Mouse (Mus musculus): ENCODE results near the gene Syne1. TPM values are rescaled to one million over a fixed set of nuclear protein-coding genes. Genes with fewer than 3 reads are reported as not detected.

Syne1 gene
- total and polyA plus RNA-seq, 3 experiments = 10.8 to 85.0 (median 59.1) TPM

DNA sequence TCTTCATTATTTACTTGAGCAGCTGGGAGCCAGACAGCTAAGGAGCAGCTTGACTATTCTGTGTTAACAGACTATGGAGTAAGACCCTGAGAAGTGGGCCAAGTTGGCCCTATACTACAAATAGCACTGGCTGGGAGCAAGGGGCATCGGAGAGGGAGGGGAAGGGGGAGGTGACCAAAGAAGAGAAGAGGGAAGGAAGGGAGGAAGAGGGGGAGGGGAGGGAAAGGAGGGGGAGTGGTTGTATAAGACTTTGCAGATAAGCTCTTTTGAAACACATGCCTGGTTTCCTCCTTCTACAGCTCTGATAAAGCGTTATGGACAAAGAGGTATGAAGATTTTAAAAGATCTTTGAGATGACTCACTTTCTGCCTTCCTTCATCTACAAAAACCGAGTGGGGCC is 36.0 kb downstream of the Syne1 start:
- DNase-seq (ENCODE audit: low spot score) (no peak), ATAC-seq (ENCODE audit: extremely low read depth, insufficient number of reproducible peaks, low FRiP score, poor library complexity, severe bottlenecking) (peak; percentile 40; the same call in 1 of the 2 replicates)
- no peaks in the 10 kb centered on the region for H3K27me3 ChIP-seq (ENCODE audit: insufficient read depth, low read length)
- TF ChIP-seq CTCF (IDR thresholded peaks at IDR 0.05; ENCODE audit: low read depth, low read length) (no peak), POLR2AphosphoS5 (IDR thresholded peaks at IDR 0.05; ENCODE audit: insufficient replicate concordance, low read depth, low read length) (no peak), TAL1 (conservative IDR thresholded peaks at IDR 0.05; ENCODE audit: low read depth, low read length) (no peak)
- no peaks in the 10 kb centered on the region for H3K9me3 ChIP-seq (replicated peaks)
- no peak overlapping the region for H3K4me3 ChIP-seq (ENCODE audit: low read depth, low read length)
- H3K4me1 ChIP-seq (ENCODE audit: insufficient read depth, low read depth, low read length) = no peaks in the 10 kb centered on the region
- no peaks in the 10 kb centered on the region for H3K36me3 ChIP-seq (replicated peaks)

DNA sequence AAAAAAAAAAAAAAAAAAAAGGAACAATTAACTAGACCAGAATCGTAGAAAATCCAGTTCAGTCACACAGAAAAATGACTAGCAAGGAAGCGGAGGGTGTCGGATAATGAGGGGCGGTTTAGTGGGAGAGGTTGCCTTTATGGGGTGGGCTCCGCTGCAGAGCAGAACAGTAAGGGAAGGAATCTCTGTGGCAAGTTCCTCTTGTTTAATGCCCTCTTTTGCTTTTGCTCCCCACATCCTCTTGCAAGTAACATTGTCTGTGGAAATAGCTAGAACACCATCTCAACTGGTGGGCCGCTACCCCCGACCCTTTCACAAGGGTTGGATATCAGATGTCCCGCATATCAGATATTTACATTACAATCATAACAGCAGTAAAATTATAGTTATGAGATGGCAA is 37.1 kb downstream of the Syne1 start:
- Histone ChIP-seq H3K9me3 (replicated peaks) (no peaks in the 10 kb centered on the region), H3K4me3 (ENCODE audit: low read depth, low read length) (no peak overlapping the region), H3K4me1 (ENCODE audit: insufficient read depth, low read depth, low read length) (no peaks in the 10 kb centered on the region), H3K36me3 (replicated peaks) (no peaks in the 10 kb centered on the region), H3K27me3 (ENCODE audit: insufficient read depth, low read length) (no peaks in the 10 kb centered on the region)
- TF ChIP-seq GATA2 (IDR thresholded peaks at IDR 0.05; ENCODE audit: borderline replicate concordance, low read depth, low read length) = no peak
- TF ChIP-seq TAL1 (conservative IDR thresholded peaks at IDR 0.05; ENCODE audit: low read depth, low read length) = no peak
- TF ChIP-seq GATA1 (IDR thresholded peaks at IDR 0.05; ENCODE audit: borderline replicate concordance, low read length) = no peak
- no peak for TF ChIP-seq POLR2AphosphoS5 (IDR thresholded peaks at IDR 0.05; ENCODE audit: insufficient replicate concordance, low read depth, low read length)
- TF ChIP-seq CTCF (IDR thresholded peaks at IDR 0.05; ENCODE audit: low read depth, low read length) = no peak
- no peak for ATAC-seq (ENCODE audit: extremely low read depth, insufficient number of reproducible peaks, low FRiP score, poor library complexity, severe bottlenecking)
- DNase-seq (ENCODE audit: low spot score) = no peak

DNA sequence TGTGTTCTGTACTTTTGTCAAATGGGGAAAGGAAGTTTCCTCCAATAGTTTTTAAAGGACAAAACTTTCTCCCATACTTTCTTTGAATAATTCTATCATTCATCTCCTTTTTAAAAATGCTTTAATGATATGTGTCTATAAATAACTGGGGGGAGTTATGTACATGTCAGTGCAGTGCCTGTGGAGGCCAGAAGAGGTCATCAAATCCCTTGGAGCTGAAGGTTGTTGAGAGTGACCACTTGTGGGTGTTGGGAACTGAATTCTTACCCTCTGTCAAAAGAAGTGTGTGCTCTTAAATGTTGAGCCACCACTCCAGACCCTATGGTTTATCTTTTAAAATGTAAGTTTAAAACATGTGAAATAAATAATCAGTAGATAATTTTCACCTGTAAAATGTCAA is 39.0 kb downstream of the Syne1 start:
- TF ChIP-seq POLR2AphosphoS5 (IDR thresholded peaks at IDR 0.05; ENCODE audit: insufficient replicate concordance, low read depth, low read length) = no peak
- no peak for TF ChIP-seq CTCF (IDR thresholded peaks at IDR 0.05; ENCODE audit: low read depth, low read length)
- no peak for TF ChIP-seq GATA2 (IDR thresholded peaks at IDR 0.05; ENCODE audit: borderline replicate concordance, low read depth, low read length)
- TF ChIP-seq TAL1 (conservative IDR thresholded peaks at IDR 0.05; ENCODE audit: low read depth, low read length) = no peak
- TF ChIP-seq GATA1 (IDR thresholded peaks at IDR 0.05; ENCODE audit: borderline replicate concordance, low read length) = no peak
- Histone ChIP-seq H3K27me3 (ENCODE audit: insufficient read depth, low read length) (no peaks in the 10 kb centered on the region), H3K36me3 (replicated peaks) (no peaks in the 10 kb centered on the region), H3K4me1 (ENCODE audit: insufficient read depth, low read depth, low read length) (no peaks in the 10 kb centered on the region), H3K4me3 (ENCODE audit: low read depth, low read length) (no peak overlapping the region), H3K9me3 (replicated peaks) (no peaks in the 10 kb centered on the region)
- no peak for DNase-seq (ENCODE audit: low spot score)
- no peak for ATAC-seq (ENCODE audit: extremely low read depth, insufficient number of reproducible peaks, low FRiP score, poor library complexity, severe bottlenecking)

DNA sequence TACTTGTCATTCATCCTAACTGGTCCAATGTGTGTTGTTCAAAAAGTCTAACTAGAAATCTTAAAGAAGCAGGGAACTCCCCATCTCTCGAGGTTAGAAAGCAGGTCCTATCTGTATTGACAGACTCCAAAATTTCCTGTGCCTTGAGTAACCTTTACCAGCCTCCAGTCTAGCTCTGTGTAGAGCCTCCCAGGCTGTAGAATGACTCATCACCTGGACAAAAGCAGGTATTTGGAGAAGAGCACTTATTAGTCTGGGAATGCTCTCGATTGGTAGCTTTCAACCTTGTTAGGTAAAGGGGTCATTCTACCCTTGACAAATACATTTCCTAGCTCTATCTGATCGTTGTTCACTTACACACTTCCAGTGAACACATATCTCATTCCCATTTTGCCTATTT is 39.9 kb downstream of the Syne1 start:
- no peak for TF ChIP-seq POLR2AphosphoS5 (IDR thresholded peaks at IDR 0.05; ENCODE audit: insufficient replicate concordance, low read depth, low read length)
- no peak for TF ChIP-seq GATA1 (IDR thresholded peaks at IDR 0.05; ENCODE audit: borderline replicate concordance, low read length)
- no peak for TF ChIP-seq GATA2 (IDR thresholded peaks at IDR 0.05; ENCODE audit: borderline replicate concordance, low read depth, low read length)
- TF ChIP-seq CTCF (IDR thresholded peaks at IDR 0.05; ENCODE audit: low read depth, low read length) = no peak
- no peak for TF ChIP-seq TAL1 (conservative IDR thresholded peaks at IDR 0.05; ENCODE audit: low read depth, low read length)
- Histone ChIP-seq H3K4me1 (ENCODE audit: insufficient read depth, low read depth, low read length) (no peaks in the 10 kb centered on the region), H3K9me3 (replicated peaks) (no peaks in the 10 kb centered on the region), H3K27me3 (ENCODE audit: insufficient read depth, low read length) (no peaks in the 10 kb centered on the region), H3K4me3 (ENCODE audit: low read depth, low read length) (no peak overlapping the region), H3K36me3 (replicated peaks) (no peaks in the 10 kb centered on the region)
- no peak for DNase-seq (ENCODE audit: low spot score)
- no peak for ATAC-seq (ENCODE audit: extremely low read depth, insufficient number of reproducible peaks, low FRiP score, poor library complexity, severe bottlenecking)

DNA sequence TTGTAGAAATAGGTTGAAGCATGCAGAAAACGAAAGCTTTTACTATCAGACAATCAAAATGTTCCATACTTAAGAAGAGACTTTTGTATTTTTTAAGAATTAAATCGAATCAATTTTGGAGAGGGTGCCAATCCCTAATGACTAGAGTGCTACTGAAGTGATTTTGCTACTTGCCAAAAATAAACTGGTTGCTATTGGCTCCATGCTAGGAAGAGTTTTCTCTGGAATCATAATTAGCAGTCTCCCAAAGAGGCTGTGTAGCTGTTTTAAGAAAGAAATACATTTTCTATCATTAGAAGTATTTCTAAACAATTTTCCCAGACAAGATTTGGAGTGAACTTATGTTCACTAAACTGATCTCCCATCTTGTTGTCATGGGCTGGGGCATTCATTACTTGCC is 43.8 kb downstream of the Syne1 start:
- TF ChIP-seq POLR2AphosphoS5 (IDR thresholded peaks at IDR 0.05; ENCODE audit: insufficient replicate concordance, low read depth, low read length) (no peak), GATA1 (IDR thresholded peaks at IDR 0.05; ENCODE audit: borderline replicate concordance, low read length) (no peak), TAL1 (conservative IDR thresholded peaks at IDR 0.05; ENCODE audit: low read depth, low read length) (no peak), GATA2 (IDR thresholded peaks at IDR 0.05; ENCODE audit: borderline replicate concordance, low read depth, low read length) (no peak), CTCF (IDR thresholded peaks at IDR 0.05; ENCODE audit: low read depth, low read length) (no peak)
- no peak for DNase-seq (ENCODE audit: low spot score)
- no peak for ATAC-seq (ENCODE audit: extremely low read depth, insufficient number of reproducible peaks, low FRiP score, poor library complexity, severe bottlenecking)
- Histone ChIP-seq H3K27me3 (ENCODE audit: insufficient read depth, low read length) (no peaks in the 10 kb centered on the region; the same call in 1 of the 2 replicates), H3K4me3 (ENCODE audit: low read depth, low read length) (no peak overlapping the region), H3K4me1 (ENCODE audit: insufficient read depth, low read depth, low read length) (no peaks in the 10 kb centered on the region), H3K9me3 (replicated peaks) (no peaks in the 10 kb centered on the region), H3K36me3 (replicated peaks) (no peaks in the 10 kb centered on the region)

DNA sequence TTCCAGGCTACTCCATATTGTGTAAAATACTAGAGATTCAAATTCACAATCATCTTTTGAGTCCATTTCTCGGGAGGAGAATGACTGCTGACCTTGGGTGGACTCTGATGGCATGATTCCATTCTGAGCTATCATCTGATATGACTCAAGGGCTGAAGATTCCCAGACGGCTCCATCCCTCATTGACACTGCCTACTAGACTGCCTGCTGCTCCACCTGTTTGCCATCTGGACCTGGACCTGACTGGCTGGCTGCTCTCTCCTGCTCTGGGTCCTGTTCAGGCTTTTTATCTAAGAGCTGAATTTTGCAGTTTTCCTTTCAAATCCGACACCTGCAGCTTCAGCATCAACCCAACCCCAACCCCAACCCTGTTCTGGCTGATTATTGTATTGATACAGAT is 46.5 kb downstream of the Syne1 start:
- no peak for DNase-seq (ENCODE audit: low spot score)
- no peak overlapping the region for H3K4me3 ChIP-seq (ENCODE audit: low read depth, low read length)
- H3K9me3 ChIP-seq (replicated peaks) = no peaks in the 10 kb centered on the region
- H3K36me3 ChIP-seq (replicated peaks) = no peaks in the 10 kb centered on the region
- no peak for ATAC-seq (ENCODE audit: extremely low read depth, insufficient number of reproducible peaks, low FRiP score, poor library complexity, severe bottlenecking)
- no peaks in the 10 kb centered on the region for H3K4me1 ChIP-seq (ENCODE audit: insufficient read depth, low read depth, low read length)
- H3K27me3 ChIP-seq (ENCODE audit: insufficient read depth, low read length) = no peaks in the 10 kb centered on the region; the same call in 1 of the 2 replicates
- TF ChIP-seq GATA1 (IDR thresholded peaks at IDR 0.05; ENCODE audit: borderline replicate concordance, low read length) (no peak), GATA2 (IDR thresholded peaks at IDR 0.05; ENCODE audit: borderline replicate concordance, low read depth, low read length) (no peak), TAL1 (conservative IDR thresholded peaks at IDR 0.05; ENCODE audit: low read depth, low read length) (no peak), CTCF (IDR thresholded peaks at IDR 0.05; ENCODE audit: low read depth, low read length) (no peak), POLR2AphosphoS5 (IDR thresholded peaks at IDR 0.05; ENCODE audit: insufficient replicate concordance, low read depth, low read length) (no peak)

All from G1E (cell line).